Mouse (Mus musculus) heart, adult 2 months (tissue): ENCODE data around the gene Zfyve27. TPM values are rescaled to one million over a fixed set of nuclear protein-coding genes. Genes with fewer than 3 reads are reported as not detected.
A peak's percentile ranks its signal among the peaks of the same experiment; 100 is the strongest.

Source experiments
- DNase-seq, 2 experiments: peaks; one replicate each; pipeline ENCODE4 v3.0.0; 2021
- H3K27ac ChIP-seq: fragments of 200-600 bp; 2 replicates; pipeline ENCODE4 v1.8.1; 2022
- H3K27me3 ChIP-seq: fragments of 200-500 bp; 2 replicates; pipeline ENCODE4 v1.6.1; 2012; ENCODE audit warnings: mild to moderate bottlenecking, low read length, inconsistent platforms, mixed read lengths; ENCODE audit not compliant: control insufficient read depth, insufficient read depth
- H3K36me3 ChIP-seq: fragments of 200-500 bp; 2 replicates; pipeline ENCODE4 v1.6.1; 2012; ENCODE audit warnings: low read length, inconsistent platforms; ENCODE audit not compliant: control insufficient read depth, insufficient read depth
- H3K4me1 ChIP-seq: fragments of 200-500 bp; 2 replicates; pipeline ENCODE4 v1.6.1; 2011; ENCODE audit warnings: low read length; ENCODE audit not compliant: control insufficient read depth, insufficient read depth
- H3K4me3 ChIP-seq: fragments of 200-600 bp; 2 replicates; pipeline ENCODE4 v1.8.1; 2022
- H3K79me2 ChIP-seq: fragments of 200-500 bp; replicated peaks from 2 replicates; pipeline ENCODE4 v1.6.1; 2012; ENCODE audit warnings: mild to moderate bottlenecking, inconsistent platforms, low read length, moderate library complexity, mixed read lengths; ENCODE audit not compliant: control insufficient read depth, insufficient read depth
- H3K9ac ChIP-seq: fragments of 200-500 bp; 2 replicates; pipeline ENCODE4 v1.6.1; 2012; ENCODE audit warnings: low read depth, mild to moderate bottlenecking, control low read depth, inconsistent platforms, low read length, mixed read lengths
- CTCF ChIP-seq: fragments of 200-600 bp; IDR thresholded peaks from 2 replicates; pipeline ENCODE4 v1.8.1; 2022; ENCODE audit warnings: antibody characterized with exemption, mild to moderate bottlenecking, moderate library complexity
- EP300 ChIP-seq: fragments of 200-500 bp; IDR thresholded peaks from 2 replicates; pipeline ENCODE4 v1.6.1; 2011; ENCODE audit warnings: low read depth, low read length, control low read depth; ENCODE audit not compliant: insufficient read depth
- POLR2A ChIP-seq: fragments of 200-500 bp; IDR thresholded peaks from 2 replicates; pipeline ENCODE4 v1.6.1; 2011; ENCODE audit warnings: mild to moderate bottlenecking, low read depth, low read length, control low read depth; ENCODE audit not compliant: insufficient read depth
- WGBS: fragments of 180-500 bp; shearing (Covaris S2); methylation state at CpG from one replicate; pipeline ENCODE4 v1.1.7; 2018; 5-methylcytosine and 5-hydroxymethylcytosine counted together
- intact Hi-C: fragments of 180-260 bp; cut with DNase I; formaldehyde crosslinking; loops from one replicate; pipeline ENCODE4 v1.15.1; 2025
- polyA plus RNA-seq: library from polyadenylated mRNA; depleted of rRNA; stranded (reverse); fragments of >200 nt; gene quantifications from 2 replicates; pipeline ENCODE4 v1.2.3, GENCODE M21; 2012
- total RNA-seq, 2 experiments: library from RNA; stranded (reverse); gene quantifications; 2 replicates each; pipeline ENCODE4 v1.2.3; 2021

Gene Zfyve27
- total and polyA plus RNA-seq, 3 experiments = 20.2 to 27.6 (median 20.3) TPM

DNA sequence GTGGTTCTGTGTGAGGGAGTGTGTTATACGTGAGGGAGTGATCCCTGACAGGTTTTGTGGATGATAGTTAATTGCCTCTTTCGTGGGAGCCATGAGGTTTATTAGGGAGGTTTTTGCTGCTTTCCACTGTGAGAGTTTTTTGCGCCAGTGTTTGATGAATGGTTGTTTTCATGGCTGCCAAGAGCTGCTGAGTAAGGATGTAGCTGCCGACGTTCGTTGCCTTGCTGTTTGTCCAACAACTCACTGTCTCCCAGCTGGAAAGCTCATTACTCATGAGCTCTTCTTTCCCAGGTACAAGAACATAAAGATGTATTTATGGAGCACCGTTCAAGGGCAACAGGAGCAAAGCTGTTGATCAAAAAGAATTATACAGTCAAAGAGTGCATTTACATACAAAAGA is 437 bp downstream of the Zfyve27 start:
- H3K9ac ChIP-seq = no peak overlapping the region
- WGBS = 52% methylated on average over 7 of the region's 7 CpGs
- intact Hi-C loops = no loop called here
- no peak overlapping the region for H3K27ac ChIP-seq
- H3K27me3 ChIP-seq = no peaks in the 10 kb centered on the region
- no peak for TF ChIP-seq CTCF
- no peak for DNase-seq
- H3K79me2 ChIP-seq = no peaks in the 10 kb centered on the region
- H3K4me1 ChIP-seq = no peaks in the 10 kb centered on the region
- no peaks in the 10 kb centered on the region for H3K36me3 ChIP-seq
- no peak overlapping the region for H3K4me3 ChIP-seq

DNA sequence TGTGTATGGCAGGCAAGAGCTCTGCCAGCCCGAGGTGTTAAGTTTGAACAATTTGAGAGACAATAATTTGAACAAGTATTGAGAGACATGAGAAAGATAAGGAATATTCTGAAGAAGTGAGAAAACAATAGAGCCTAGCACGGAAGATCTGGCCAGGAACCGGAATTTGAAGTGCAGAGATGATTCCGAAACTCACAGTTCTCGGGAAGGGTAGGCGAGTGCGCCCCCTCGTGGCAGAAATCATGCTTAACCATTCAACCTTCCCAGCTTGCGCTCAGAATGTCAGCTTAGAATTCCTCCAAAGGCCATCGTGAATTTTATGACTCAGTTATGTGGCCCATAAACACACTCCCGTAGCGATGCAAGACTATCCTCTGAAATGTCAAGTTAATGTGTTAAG is 2.4 kb downstream of the Zfyve27 start:
- Histone ChIP-seq H3K79me2 (0 out of 2 replicates have a peak, but pooled peaks cover 1% of the 10 kb centered on the region), H3K4me1 (no peaks in the 10 kb centered on the region), H3K27ac (peak overlapping the region; percentile 3; the same call in 1 of the 2 replicates), H3K9ac (no peak overlapping the region), H3K4me3 (peak overlapping the region; percentile 24), H3K36me3 (no peaks in the 10 kb centered on the region), H3K27me3 (no peaks in the 10 kb centered on the region)
- DNase-seq = peak; percentile 83 to 90
- 2% methylated on average over 12 of the region's 12 CpGs for WGBS
- TF ChIP-seq CTCF (peak; percentile 97), EP300 (peak; percentile 69; the same call in 1 of the 2 replicates), POLR2A (no peak)
- intact Hi-C loops = loop anchor here (1.0 to 5.0 kb wide), 4 partner anchors 22 to 184 kb away; partner anchors contain the start of genes Ankrd2, Mms19 and Ubtd1

DNA sequence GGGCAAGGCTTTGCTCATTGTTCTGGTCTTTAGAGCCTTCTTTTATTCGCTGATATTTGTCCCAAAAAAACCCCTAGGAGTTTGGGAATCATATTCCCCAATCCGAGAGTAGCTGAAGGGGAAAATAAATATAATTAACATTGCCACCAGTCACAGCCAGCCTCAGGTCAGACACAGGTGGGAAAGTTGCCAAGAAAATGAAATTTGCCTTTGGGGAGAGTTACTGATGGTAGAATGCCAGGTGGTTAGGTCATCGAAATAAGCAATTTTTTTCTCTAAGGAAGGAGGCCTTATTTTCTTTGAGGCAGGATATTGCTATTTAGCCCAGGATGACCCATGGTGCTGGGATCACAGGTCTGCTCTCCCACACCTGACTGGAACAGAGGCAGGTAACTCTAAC is 3.0 kb downstream of the Zfyve27 start:
- 36% methylated on average over 3 of the region's 3 CpGs for WGBS
- Histone ChIP-seq H3K9ac (no peak overlapping the region), H3K79me2 (0 out of 2 replicates have a peak, but pooled peaks cover 1% of the 10 kb centered on the region), H3K4me1 (no peaks in the 10 kb centered on the region), H3K4me3 (no peak overlapping the region), H3K27me3 (no peaks in the 10 kb centered on the region), H3K36me3 (no peaks in the 10 kb centered on the region), H3K27ac (no peak overlapping the region)
- DNase-seq = no peak
- intact Hi-C loops = loop anchor here (1.0 to 5.0 kb wide), 4 partner anchors 22 to 184 kb away; partner anchors contain the start of genes Ankrd2, Mms19 and Ubtd1
- no peak for TF ChIP-seq POLR2A
- TF ChIP-seq CTCF = no peak

DNA sequence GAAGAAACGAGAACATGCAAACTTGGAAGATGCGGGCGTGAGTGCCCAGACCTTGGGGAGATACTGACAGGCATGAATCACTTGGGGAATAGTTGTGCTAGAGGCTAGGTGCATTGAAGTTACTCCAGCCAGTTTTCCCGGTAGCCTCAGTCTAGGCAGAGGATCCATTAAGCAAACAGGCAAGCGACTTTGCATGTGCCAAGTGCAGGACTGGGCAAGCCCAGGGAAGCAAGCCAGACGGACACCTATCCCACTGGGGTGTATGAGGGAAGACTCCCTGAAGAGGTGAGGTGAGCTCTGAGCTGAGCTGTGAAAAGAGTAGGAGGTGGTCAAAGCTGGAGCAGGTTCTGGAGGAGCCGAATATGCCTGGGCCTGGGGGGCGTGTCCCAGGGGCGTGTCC is 3.7 kb downstream of the Zfyve27 start:
- 59% methylated on average over 9 of the region's 9 CpGs for WGBS
- Histone ChIP-seq H3K79me2 (0 out of 2 replicates have a peak, but pooled peaks cover 1% of the 10 kb centered on the region), H3K9ac (no peak overlapping the region), H3K36me3 (no peaks in the 10 kb centered on the region), H3K4me1 (no peaks in the 10 kb centered on the region), H3K27me3 (no peaks in the 10 kb centered on the region), H3K4me3 (no peak overlapping the region), H3K27ac (no peak overlapping the region)
- DNase-seq = no peak
- intact Hi-C loops = loop anchor here (5.0 kb wide), 3 partner anchors 35 to 185 kb away; partner anchors contain the start of genes Ankrd2, Mms19 and Ubtd1
- TF ChIP-seq CTCF = no peak

DNA sequence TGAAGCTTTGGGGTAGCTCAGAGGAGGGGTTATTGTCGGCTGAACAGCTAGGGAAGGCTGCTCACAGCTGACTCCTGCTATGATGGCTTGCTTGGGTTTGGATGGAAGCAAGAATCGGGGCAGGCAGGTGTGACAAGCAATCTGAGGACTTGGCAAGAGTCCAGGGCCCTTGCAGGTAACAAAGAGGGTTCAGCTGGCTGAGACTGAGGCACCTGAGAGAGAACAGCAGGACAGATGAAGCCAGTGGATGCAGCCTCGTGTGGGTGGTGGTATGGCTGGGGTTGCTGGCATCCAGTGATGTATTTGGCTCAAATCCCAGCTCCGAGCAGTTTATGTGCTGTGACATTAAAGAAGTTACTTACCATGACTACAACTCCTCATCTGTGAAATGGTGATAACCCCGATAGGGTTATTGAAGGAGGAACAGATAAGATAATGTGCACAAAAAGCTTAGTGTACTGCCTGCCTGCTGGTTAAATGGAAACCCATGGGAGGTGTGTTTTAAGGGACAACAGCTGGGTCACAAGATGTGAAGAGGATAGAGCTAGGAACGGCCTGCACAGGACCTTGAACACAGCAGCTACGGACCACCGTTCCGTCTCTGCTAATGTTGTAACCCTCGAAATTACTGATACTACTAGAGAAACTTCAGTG is 5.7 kb downstream of the Zfyve27 start:
- Histone ChIP-seq H3K36me3 (no peaks in the 10 kb centered on the region), H3K27ac (no peak overlapping the region), H3K27me3 (no peaks in the 10 kb centered on the region), H3K4me3 (no peak overlapping the region), H3K4me1 (no peaks in the 10 kb centered on the region), H3K9ac (no peak overlapping the region), H3K79me2 (0 out of 2 replicates have a peak, but pooled peaks cover 1% of the 10 kb centered on the region)
- WGBS = 42% methylated on average over 10 of the region's 10 CpGs
- TF ChIP-seq CTCF (no peak), EP300 (no peak), POLR2A (no peak)
- DNase-seq = no peak
- intact Hi-C loops = loop anchor here (5.0 kb wide), 3 partner anchors 37 to 187 kb away; partner anchors contain the start of genes Ankrd2, Mms19 and Ubtd1
